Mouse (Mus musculus): ENCODE data around the gene Spata20. TPM values are rescaled to one million over a fixed set of nuclear protein-coding genes. Genes with fewer than 3 reads are reported as not detected.

The Spata20 gene
- polyA plus RNA-seq, 1 experiment from 2014 or later: not detected

GRCm38 (mm10) chr11:94495415-94495814 is 9.4 kb upstream of the Spata20 start:
- Histone ChIP-seq H3K27me3 (ENCODE audit: poor library complexity, severe bottlenecking) (peaks cover 89% of the 10 kb centered on the region), H3K4me3 (no peak overlapping the region), H3K27ac (peak overlapping the region; percentile 30; the same call in 1 of the 2 replicates), H3K4me1 (peaks cover 63% of the 10 kb centered on the region), H3K36me3 (replicated peaks) (no peaks in the 10 kb centered on the region), H3K9me3 (no peaks in the 10 kb centered on the region)
- no peak for DNase-seq (ENCODE audit: extremely low spot score, low spot score)
- WGBS: 86% methylated on average over 3 of the region's 3 CpGs

- Histone ChIP-seq H3K4me3 (peak overlapping the region; percentile 60), H3K27ac (peak overlapping the region; percentile 85), H3K4me1 (peaks cover 54% of the 10 kb centered on the region), H3K27me3 (ENCODE audit: poor library complexity, severe bottlenecking) (peaks cover 88% of the 10 kb centered on the region), H3K9me3 (no peaks in the 10 kb centered on the region), H3K36me3 (replicated peaks) (no peaks in the 10 kb centered on the region)
- 69% methylated on average over 7 of the region's 7 CpGs for WGBS
- DNase-seq (ENCODE audit: extremely low spot score, low spot score): no peak
These were observed 5.7 kb upstream of the Spata20 start for GRCm38 (mm10) chr11:94491749-94492099.

- Histone ChIP-seq H3K27ac (peak overlapping the region; percentile 85), H3K36me3 (replicated peaks) (no peaks in the 10 kb centered on the region), H3K4me3 (peak overlapping the region; percentile 60), H3K9me3 (no peaks in the 10 kb centered on the region), H3K4me1 (peaks cover 55% of the 10 kb centered on the region), H3K27me3 (ENCODE audit: poor library complexity, severe bottlenecking) (peaks cover 92% of the 10 kb centered on the region)
- WGBS: 5% methylated on average over 55 of the region's 55 CpGs
- peak; percentile 72 for DNase-seq (ENCODE audit: extremely low spot score, low spot score)
These were observed 5.2 kb upstream of the Spata20 start for GRCm38 (mm10) chr11:94491035-94491748.

- no peak for DNase-seq (ENCODE audit: extremely low spot score, low spot score)
- Histone ChIP-seq H3K9me3 (no peaks in the 10 kb centered on the region), H3K4me1 (peaks cover 51% of the 10 kb centered on the region), H3K4me3 (no peak overlapping the region), H3K27me3 (ENCODE audit: poor library complexity, severe bottlenecking) (peaks cover 98% of the 10 kb centered on the region), H3K36me3 (replicated peaks) (no peaks in the 10 kb centered on the region), H3K27ac (peak overlapping the region; percentile 15; the same call in 1 of the 2 replicates)
- WGBS: 35% methylated on average over 4 of the region's 4 CpGs
These were observed 3.8 kb upstream of the Spata20 start for GRCm38 (mm10) chr11:94489745-94490144.

DNA sequence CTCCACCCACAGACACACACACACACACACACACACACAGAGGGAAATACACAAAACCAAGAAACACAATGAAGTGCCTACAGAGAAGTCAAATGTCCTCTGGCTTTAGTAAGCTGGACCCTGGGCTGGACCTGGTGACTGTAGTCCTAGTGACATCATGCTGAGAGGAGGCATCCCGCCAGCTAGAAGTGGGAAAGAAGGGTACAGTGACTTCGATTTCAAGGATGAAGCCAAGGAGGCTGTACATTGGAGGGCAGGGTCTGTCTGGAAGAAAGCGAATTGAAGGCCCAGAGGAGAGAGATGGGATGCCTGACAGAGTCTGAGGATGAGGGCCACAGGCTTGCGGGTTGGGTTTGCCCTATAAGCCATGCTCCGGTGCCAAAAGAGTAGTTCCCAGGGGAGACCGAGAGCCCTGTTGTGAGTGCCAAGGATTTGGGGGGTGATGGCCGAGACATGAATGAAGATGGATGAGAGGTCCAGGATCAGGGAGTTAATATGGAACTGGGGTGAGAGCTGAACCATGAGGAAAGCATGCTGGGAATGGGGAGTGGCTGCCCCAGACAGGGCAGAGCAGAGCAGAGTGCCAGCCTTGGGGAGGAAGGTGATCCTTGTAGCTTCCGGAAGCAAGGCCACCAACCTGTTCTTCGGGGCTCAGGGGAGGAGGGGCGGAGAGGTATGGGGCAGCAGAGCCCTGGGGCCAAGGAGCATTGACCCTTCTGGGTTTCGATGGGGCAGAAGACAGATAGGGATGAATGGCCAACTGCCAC is 3.0 kb upstream of the Spata20 start:
- no peak overlapping the region for H3K4me3 ChIP-seq
- DNase-seq (ENCODE audit: extremely low spot score, low spot score): no peak
- H3K4me1 ChIP-seq: peaks cover 48% of the 10 kb centered on the region
- peaks cover 98% of the 10 kb centered on the region for H3K27me3 ChIP-seq (ENCODE audit: poor library complexity, severe bottlenecking)
- 90% methylated on average over 11 of the region's 11 CpGs for WGBS
- no peaks in the 10 kb centered on the region for H3K9me3 ChIP-seq
- no peaks in the 10 kb centered on the region for H3K36me3 ChIP-seq (replicated peaks)
- H3K27ac ChIP-seq: 0 out of 2 replicates have a peak overlapping the region, but pooled peaks have one; percentile 15

DNA sequence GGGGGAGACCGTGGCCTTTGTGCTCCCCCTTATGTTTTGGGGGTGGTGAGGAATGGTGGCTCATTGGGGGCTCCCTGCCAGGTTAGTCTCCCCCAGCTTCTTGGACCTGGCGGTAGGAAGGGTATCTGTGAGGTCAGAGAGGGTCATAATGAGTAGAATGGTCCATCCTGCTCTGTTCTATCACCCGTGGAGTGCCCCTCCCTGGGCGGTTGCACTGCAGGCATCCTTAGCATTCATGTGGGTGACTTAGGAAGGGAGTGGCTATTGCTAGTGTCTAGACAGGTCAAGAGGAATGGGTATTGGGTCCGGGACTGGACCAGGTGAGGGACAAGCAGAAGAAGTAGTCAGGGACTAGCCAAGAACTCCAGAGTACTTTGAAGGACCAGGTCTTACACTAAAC is 756 bp downstream of the Spata20 start:
- no peaks in the 10 kb centered on the region for H3K36me3 ChIP-seq (replicated peaks)
- DNase-seq (ENCODE audit: extremely low spot score, low spot score): no peak
- H3K9me3 ChIP-seq: no peaks in the 10 kb centered on the region
- H3K27me3 ChIP-seq (ENCODE audit: poor library complexity, severe bottlenecking): peaks cover 79% of the 10 kb centered on the region
- no peak overlapping the region for H3K4me3 ChIP-seq
- H3K27ac ChIP-seq: no peak overlapping the region
- 77% methylated on average over 5 of the region's 5 CpGs for WGBS
- H3K4me1 ChIP-seq: peaks cover 39% of the 10 kb centered on the region

DNA sequence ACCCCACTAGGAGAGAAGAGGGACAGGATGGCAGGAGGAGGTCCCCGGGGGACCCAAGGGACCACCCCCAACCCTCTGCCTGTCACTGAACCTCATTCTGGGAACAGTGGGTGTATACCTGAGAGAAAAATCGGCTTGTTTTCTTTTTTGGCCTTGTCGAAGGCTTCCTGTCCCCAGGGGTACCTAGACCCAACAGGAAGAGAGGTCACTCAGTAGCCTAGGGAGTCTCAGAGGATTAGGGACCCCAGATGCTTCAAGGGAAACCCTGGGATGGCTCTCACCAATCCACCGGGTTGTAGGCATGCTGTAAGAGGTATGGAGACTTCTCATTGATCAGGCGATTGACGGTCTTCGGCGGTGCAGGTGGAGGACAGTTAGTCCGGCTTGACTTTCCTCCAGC is 1.3 kb downstream of the Spata20 start:
- H3K4me1 ChIP-seq: peaks cover 34% of the 10 kb centered on the region
- no peak overlapping the region for H3K27ac ChIP-seq
- no peak for DNase-seq (ENCODE audit: extremely low spot score, low spot score)
- no peaks in the 10 kb centered on the region for H3K36me3 ChIP-seq (replicated peaks)
- H3K27me3 ChIP-seq (ENCODE audit: poor library complexity, severe bottlenecking): peaks cover 78% of the 10 kb centered on the region
- no peak overlapping the region for H3K4me3 ChIP-seq
- WGBS: 90% methylated on average over 9 of the region's 9 CpGs
- no peaks in the 10 kb centered on the region for H3K9me3 ChIP-seq

DNA sequence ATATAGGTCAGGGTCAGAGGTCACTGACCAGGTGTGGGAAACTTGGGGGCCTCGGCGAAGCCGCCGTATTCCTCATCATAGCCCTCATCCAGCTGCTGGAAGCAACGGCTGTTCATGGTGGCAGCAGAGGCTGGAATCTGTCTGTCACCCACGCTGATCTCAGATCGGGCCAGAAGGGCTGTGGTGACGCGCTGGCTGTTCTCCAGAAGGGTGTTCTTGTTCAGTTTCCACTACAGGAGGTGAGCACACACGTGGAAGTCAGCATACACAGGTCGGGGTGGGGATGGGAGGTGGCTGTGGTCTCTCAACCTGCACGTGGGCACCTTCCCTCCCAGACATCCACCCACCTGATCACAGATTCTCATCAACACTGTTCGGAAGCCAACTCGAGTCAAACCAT is 2.1 kb downstream of the Spata20 start:
- H3K4me1 ChIP-seq: peaks cover 28% of the 10 kb centered on the region
- H3K4me3 ChIP-seq: no peak overlapping the region
- no peak for DNase-seq (ENCODE audit: extremely low spot score, low spot score)
- WGBS: 84% methylated on average over 14 of the region's 14 CpGs
- peaks cover 76% of the 10 kb centered on the region for H3K27me3 ChIP-seq (ENCODE audit: poor library complexity, severe bottlenecking)
- no peaks in the 10 kb centered on the region for H3K36me3 ChIP-seq (replicated peaks)
- no peak overlapping the region for H3K27ac ChIP-seq
- no peaks in the 10 kb centered on the region for H3K9me3 ChIP-seq

DNA sequence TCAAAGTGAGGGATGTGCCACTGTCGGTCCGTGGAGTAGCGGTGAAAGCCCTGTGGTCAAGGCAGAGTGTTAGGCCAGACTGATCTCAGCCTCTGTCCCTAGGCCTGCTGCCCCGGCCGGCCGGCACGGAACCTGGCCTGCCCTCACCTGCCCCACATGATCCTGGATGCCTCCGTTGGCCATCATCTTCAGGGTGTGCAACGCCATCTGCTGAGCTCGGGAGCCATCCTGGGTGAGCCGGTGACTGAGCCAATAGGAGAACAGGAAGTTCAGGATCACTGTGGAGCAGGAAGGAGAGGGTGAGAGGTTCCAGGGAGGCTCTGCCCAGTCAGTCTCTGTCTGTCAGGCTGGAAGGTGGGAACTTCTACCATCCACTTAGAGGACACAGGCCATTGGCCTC is 2.5 kb downstream of the Spata20 start:
- no peak for DNase-seq (ENCODE audit: extremely low spot score, low spot score)
- Histone ChIP-seq H3K9me3 (no peaks in the 10 kb centered on the region), H3K36me3 (replicated peaks) (no peaks in the 10 kb centered on the region), H3K4me3 (no peak overlapping the region), H3K27me3 (ENCODE audit: poor library complexity, severe bottlenecking) (peaks cover 76% of the 10 kb centered on the region), H3K27ac (no peak overlapping the region), H3K4me1 (peaks cover 25% of the 10 kb centered on the region)
- 77% methylated on average over 11 of the region's 11 CpGs for WGBS

- Histone ChIP-seq H3K27me3 (ENCODE audit: poor library complexity, severe bottlenecking) (peaks cover 76% of the 10 kb centered on the region), H3K27ac (no peak overlapping the region), H3K36me3 (replicated peaks) (no peaks in the 10 kb centered on the region), H3K4me1 (peaks cover 21% of the 10 kb centered on the region), H3K9me3 (no peaks in the 10 kb centered on the region), H3K4me3 (no peak overlapping the region)
- WGBS: 87% methylated on average over 11 of the region's 11 CpGs
- DNase-seq (ENCODE audit: extremely low spot score, low spot score): no peak
These were observed 3.2 kb downstream of the Spata20 start for GRCm38 (mm10) chr11:94482738-94483137.

GRCm38 (mm10) chr11:94481963-94482362 is 4.0 kb downstream of the Spata20 start:
- DNase-seq (ENCODE audit: extremely low spot score, low spot score): no peak
- WGBS: 91% methylated on average over 7 of the region's 7 CpGs
- Histone ChIP-seq H3K4me1 (peaks cover 19% of the 10 kb centered on the region), H3K36me3 (replicated peaks) (no peaks in the 10 kb centered on the region), H3K9me3 (no peaks in the 10 kb centered on the region), H3K27ac (no peak overlapping the region), H3K4me3 (no peak overlapping the region), H3K27me3 (ENCODE audit: poor library complexity, severe bottlenecking) (peaks cover 76% of the 10 kb centered on the region)

GRCm38 (mm10) chr11:94480382-94480781 is 5.6 kb downstream of the Spata20 start:
- WGBS: 91% methylated on average over 9 of the region's 9 CpGs
- H3K27ac ChIP-seq: no peak overlapping the region
- peaks cover 78% of the 10 kb centered on the region for H3K27me3 ChIP-seq (ENCODE audit: poor library complexity, severe bottlenecking)
- H3K36me3 ChIP-seq (replicated peaks): no peaks in the 10 kb centered on the region
- H3K4me3 ChIP-seq: no peak overlapping the region
- no peak for DNase-seq (ENCODE audit: extremely low spot score, low spot score)
- no peaks in the 10 kb centered on the region for H3K9me3 ChIP-seq
- H3K4me1 ChIP-seq: peaks cover 23% of the 10 kb centered on the region

- no peak for DNase-seq (ENCODE audit: extremely low spot score, low spot score)
- Histone ChIP-seq H3K4me1 (peaks cover 42% of the 10 kb centered on the region), H3K36me3 (replicated peaks) (no peaks in the 10 kb centered on the region), H3K9me3 (no peaks in the 10 kb centered on the region), H3K27me3 (ENCODE audit: poor library complexity, severe bottlenecking) (peaks cover 83% of the 10 kb centered on the region), H3K27ac (no peak overlapping the region), H3K4me3 (no peak overlapping the region)
- 65% methylated on average over 6 of the region's 6 CpGs for WGBS
These were observed 8.3 kb downstream of the Spata20 start for GRCm38 (mm10) chr11:94477651-94478050.
